Mouse (Mus musculus): ENCODE measurements around the gene Ovol2.

Gene Ovol2

GRCm38 (mm10) chr2:144267731-144268015 is 64.3 kb downstream of the Ovol2 start:
- peak in 1 of 2 experiments; percentile 27 for DNase-seq (ENCODE audit: low spot score in 2 of 2)

- DNase-seq (ENCODE audit: low spot score in 2 of 2), result no peak
These were observed 64.8 kb downstream of the Ovol2 start for GRCm38 (mm10) chr2:144267004-144267730.

GRCm38 (mm10) chr2:144265916-144266683 is 65.8 kb downstream of the Ovol2 start:
- DNase-seq (ENCODE audit: low spot score in 2 of 2), result no peak

GRCm38 (mm10) chr2:144265120-144265488 is 66.8 kb downstream of the Ovol2 start:
- DNase-seq (ENCODE audit: low spot score in 2 of 2), result no peak

- DNase-seq (ENCODE audit: low spot score in 2 of 2), result no peak
These were observed 67.4 kb downstream of the Ovol2 start for GRCm38 (mm10) chr2:144264398-144265119.

GRCm38 (mm10) chr2:144262837-144263236 is 69.1 kb downstream of the Ovol2 start:
- DNase-seq (ENCODE audit: low spot score in 2 of 2), result no peak

Data from thymus, postnatal 10 days (tissue).